Mouse (Mus musculus) fibroblast of lung, adult 2 months (primary cell): ENCODE data around the gene Klrb1a.
"Not testable (repeated sequence)": the region's sequence is repeated elsewhere in the genome, so short reads cannot be mapped to it uniquely, and the experiment has no call there.

Experiments used
- DNase-seq: peaks from one replicate; pipeline ENCODE4 v3.0.0-alpha.2; 2011; ENCODE audit warnings: low read depth

Gene Klrb1a

DNA sequence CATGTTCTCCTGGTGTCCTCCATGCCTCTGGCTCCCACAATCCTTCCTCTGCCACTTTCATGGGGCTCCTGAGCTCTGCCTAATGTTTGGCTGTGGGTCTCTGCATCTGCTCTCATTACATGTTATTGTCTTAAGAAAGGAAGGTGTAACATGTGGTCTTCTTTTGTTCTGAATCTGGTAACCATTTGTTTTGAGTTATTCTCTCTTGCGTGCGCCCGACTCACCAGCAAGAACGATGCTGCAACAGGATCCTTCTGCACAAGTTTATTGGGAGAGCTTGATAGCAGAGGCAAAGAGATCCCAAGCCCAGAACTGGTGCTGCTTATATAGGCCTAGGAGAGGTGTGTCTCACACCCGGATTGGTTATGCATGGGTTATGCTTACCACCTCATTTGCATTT, at the start of gene Klrb1a:
Gene Klrb1a (minus strand): TSS at position 101 of the 400 bp plus-strand sequence.
- DNase-seq, result not testable (repeated sequence)

DNA sequence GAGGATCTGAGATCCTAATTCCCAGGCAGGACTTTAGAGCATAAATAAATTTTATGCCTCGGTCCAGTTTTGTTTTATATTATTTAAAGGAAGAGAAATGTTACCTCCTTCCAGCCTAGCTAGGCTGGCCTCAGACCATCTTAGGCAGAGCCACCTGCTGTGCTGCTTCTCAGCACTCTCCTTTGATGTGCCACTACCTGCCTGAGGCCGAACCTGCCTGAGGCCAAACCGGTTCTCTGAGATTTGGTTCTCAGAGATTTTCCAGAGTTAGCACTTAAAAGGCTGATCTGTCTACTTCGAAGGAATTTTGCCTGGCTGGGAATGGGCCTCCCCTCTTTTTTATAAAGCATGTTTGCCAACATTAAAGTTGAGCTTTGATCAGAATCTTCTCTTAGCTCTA, 46.6 kb upstream of the Klrb1a start:
- no peak for DNase-seq

DNA sequence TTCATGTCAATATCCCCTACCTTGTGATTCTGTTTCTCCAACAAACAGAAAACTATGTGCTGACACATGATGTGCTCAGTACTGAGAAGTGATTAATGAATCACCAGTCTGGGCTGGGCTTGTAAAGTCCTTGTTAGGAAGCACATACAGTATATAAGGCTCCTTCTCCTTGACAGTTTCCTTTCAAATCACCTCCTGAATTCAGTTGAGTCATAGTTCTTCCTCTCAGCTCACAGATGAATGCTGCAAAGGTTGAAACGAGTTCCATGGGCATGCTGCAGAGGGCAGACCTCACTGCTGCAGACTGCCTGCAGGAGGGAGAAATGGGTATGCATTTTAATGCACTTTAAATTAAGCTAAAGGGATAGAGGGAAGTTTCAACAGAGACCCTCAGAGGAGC, 38.9 kb upstream of the Klrb1a start, which contains the start of gene Clec2h:
Gene Clec2h (plus strand): TSS at position 180 of the 400 bp plus-strand sequence.
- DNase-seq, result no peak

DNA sequence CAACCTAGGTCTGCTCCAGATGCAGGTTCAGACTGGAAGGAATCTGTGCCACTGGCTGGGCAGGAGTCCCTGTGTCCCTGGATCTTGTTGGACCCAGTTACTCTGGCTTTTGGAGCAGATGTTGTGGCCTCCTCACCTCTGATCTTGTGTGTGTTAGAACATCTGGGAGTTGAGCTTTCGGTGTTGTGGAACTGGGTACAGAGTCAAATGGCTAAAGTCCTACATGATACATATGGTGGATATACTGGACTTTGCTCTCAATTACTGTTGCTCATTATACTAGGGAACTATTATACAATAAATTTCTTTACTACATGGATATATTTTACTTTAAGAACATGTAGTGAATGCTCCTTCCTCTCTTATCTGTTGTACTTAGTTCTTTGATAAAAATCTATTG, 37.9 kb upstream of the Klrb1a start:
- no peak for DNase-seq

DNA sequence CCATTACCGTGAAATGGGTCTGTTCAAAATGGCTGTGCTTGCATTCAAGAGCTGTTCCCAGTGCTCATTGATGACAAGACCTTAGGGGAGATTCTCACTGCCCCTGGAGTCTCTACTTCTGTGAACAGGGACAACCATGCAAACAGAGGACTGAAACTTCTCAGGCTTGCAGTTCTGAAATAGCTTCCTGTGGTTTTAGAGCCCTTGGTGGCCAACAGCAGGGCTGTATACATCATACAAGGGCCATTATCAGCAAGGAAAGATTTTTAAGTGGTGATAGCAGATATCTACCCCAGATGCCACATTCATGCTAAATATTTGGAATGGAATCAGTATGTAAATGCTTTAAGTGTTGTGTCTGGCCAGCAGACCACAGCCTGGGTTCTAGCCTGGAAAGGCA, 29.6 kb upstream of the Klrb1a start:
- DNase-seq, result no peak

DNA sequence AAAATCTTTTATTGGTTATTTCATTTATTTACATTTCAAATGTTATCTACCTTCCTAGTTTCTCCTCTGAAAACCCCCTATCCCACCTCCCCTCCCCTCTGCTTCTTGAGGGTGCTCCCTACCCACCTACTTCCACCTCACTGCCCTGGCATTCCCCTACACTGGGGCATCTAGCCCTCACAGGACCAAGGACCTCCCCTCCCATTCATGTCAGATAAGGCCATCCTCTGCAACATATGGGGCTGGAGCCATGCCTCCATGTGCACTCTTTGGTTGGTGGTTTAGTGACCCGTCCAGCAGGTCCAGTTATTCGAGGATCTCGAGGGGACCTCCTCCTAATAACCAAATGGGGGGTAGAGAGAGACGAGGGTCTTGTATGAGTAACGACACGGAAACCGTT, 27.5 kb upstream of the Klrb1a start:
- not testable (repeated sequence) for DNase-seq

DNA sequence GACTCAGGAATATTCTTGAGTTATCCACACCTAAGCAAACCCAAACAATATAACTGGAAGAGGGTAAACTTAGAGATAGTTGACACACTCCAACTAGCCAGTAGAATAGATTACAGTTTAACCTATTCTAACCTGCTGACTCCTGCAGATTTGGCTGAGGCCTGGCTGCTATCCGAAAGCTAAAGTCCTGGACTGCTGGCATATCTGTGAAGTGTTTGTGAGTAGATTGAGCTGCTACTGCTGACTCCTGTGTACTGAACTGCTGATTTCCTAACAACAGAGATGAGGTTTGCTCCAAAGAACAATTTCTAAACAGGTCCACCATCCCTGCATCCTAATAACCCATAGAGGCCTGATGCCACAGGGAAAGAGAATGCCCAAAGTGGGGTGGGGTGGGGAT, 26.9 kb upstream of the Klrb1a start:
- no peak for DNase-seq

DNA sequence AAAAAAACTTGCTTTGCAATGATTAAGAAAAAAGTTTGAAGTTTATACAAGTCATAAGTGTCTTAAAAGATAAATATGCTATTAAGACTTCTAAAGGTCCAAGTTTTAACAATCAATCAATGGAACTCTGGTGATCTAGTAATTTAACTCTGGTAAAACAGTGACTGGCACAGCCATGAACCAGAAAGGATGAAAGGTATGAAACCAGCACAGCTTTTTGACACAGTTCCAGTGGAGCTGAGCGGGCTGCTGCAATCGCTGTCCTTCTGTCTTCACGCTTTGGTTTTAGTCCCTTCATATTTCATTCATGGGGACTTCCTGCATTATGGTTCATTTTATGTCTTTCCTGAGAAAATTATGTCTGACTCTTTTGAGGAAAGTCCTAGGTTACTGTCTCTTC, 26.3 kb upstream of the Klrb1a start:
- DNase-seq, result no peak

DNA sequence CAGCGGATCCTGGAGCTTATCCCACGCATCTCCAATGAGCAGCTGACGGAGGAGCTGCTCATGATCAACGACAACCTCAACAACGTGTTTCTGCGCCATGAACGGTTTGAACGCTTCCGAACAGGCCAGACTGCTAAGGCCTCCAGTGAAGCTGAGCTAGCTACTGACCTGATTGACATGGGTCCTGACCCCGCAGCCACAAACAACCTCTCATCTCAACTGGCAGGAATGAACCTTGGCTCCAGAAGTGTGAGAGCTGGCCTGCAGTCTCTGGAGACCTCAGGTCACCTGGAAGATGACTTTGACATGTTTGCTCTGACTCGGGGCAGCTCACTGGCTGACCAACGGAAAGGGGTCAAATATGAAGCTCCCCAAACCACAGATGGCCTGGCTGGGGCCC, 22.4 kb upstream of the Klrb1a start:
- DNase-seq, result not testable (repeated sequence)

DNA sequence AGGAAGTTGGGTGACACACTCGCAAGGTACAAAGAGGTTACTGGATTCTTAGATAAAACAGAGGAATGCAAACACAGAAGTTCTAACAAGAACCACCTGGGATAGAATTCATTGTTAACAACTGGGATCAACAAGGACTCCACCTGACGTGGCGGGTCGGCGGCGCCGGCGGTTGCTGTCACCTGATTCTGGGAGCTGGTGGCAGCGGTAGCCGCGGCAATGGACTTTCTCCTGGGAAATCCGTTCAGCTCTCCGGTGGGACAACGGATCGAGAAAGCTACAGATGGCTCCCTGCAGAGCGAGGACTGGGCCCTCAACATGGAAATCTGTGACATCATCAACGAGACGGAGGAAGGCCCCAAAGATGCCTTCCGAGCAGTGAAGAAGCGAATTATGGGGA, 21.4 kb upstream of the Klrb1a start:
- not testable (repeated sequence) for DNase-seq

DNA sequence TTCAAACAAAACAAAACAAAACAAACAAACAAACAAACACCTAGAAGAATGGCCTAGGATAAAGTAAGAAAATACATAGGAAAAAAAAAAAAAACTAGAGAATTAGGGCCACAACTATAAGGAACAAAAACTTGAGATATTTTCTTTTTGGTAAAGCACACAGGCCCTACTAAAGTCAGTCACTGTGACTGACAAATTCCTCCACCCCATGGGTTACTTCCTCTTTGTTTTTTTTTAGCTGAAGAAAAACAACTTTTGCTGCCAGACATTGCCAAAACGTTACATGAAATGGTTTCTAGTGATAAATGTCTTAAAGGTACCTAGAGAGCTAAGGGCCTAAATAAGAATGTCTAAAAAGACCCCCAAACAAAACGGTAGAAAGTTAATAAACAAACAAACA, 20.7 kb upstream of the Klrb1a start:
- no peak for DNase-seq

DNA sequence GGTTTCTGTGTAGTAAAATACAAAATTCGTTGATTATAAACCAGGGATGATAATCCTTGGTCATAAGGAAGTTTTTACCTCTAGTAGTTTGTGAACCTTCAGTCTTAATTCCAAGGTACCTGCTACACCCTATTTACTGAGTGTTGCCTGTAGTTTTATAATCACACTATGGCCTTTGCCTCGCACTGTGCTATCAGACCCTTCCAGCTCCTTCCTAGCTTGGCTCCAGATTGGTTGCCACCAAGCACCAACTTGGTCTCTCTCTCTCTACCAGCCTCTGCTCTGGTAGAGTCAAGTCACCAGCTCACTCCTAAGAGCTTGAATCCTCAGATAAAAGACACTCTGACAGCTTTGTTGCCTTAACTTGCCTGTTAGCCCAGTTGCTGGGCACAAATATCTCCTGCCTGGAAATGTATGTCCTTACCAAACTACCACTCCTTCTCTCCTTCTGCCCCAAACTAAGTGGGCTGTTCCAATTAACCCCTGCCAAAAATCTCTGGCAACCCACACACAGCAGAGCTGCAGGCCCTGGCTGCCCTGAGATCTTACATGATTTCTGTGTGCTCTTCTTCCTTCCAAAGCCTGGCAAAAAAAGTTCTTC, 17.9 kb upstream of the Klrb1a start:
- DNase-seq, result no peak

DNA sequence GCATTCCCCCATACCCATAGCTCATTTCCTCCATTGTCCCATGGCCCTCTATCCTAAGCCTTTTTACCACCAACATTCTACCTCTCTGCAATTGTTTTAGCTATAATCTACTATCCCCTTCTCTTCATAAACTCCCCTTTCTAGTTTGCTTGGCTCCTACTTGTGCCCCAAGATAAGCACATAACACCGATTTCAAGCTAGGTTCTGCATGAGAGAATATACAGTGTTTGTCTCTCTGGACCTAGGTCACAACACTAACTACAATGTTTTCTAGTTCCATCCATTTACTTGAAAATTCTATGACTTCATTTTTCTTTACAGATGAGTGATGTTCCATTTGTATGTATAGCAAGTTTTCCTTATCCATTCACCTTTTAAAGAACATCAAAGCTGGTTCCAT, 17.3 kb upstream of the Klrb1a start:
- no peak for DNase-seq

DNA sequence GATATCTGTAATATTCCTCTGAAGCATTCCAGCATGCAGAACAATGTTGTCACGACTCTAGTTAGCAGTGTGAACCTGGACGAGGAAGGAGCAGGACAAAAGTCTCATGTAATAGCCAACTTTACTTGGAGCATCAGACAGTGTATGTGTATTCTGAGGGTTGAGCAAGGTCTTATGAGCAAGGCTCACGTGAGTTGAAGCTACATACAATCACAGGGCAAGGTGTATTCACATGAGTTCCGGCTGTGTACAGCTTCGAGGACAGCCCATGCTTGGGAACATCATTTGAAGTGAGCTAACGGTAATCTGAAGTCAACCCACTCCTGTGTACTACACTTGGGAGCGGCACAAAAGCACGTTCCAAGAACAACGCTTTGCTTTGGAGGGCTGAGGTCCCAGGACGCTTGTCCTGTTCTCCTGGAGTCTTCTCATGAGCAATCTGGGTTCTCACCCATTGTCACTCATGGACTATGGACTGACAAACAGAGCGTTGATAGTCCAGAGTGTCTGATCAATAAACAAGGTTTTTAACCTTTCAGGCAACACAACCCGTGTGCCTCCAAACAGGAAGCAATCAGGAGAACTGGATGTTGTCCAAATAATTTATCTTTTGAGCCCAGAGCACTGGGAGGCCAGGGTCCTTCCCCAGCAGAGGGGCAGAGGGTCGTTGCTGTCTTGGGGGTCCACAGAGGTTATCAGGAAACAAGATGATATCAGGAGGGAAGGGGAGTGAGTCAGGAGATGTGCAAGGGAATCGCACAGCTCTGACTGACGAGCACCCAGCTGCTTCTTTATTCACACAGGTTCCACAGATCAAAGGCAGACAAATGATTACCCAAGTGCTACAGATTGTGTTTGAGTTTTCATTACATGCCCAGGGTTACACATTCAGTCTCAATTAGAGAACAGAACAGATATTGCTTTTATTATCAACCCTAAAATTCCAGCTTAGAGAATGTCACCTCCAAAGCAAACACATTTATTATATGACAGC, 7.9 kb upstream of the Klrb1a start:
- DNase-seq, result not testable (repeated sequence)

DNA sequence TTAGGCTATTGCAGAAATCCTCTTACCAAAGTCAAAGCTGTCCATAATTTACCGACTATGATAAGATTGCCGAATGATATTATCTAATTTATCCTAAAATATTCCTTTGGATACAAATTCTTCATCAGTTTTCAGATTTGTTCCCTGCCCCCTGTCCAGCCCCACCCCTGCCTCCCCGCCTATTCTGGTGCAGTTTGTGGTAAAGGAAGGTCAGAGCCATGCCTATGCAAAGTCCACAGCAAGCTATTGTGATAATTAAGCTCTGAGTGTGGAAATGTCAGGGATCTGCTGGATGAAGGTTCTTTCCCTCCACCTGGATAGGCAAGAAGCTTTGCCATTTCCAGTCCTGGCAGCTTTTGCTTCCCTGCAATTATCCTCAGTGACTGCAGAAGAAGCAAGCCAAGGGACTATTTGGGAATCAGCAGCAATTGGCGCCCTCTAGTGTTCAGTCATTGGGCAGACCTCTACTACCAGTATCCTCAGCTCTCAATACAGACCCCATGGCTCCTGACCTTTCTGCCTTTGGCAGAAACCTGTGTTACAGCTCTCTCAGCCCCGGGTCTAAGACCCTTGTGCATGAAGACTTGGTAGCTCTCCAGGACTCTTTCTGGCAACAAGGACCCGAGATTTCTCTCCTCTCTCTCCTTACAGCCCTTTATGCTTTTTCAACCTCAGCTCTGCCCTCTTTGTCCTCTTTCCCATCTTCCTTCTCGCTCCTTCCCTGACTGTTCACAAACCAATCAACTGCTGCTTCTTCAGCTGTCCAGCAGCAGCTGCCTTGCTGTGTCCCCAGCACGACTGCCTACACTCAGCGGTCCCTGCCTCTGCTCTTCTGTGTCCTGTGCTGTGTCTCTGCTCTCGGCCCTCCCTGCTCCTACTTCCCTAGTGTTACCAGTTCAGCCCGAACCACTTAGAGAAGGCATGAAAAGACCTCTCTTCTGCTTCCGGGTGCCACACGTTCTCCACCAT, 6.7 kb upstream of the Klrb1a start:
- peak; percentile 4 for DNase-seq

DNA sequence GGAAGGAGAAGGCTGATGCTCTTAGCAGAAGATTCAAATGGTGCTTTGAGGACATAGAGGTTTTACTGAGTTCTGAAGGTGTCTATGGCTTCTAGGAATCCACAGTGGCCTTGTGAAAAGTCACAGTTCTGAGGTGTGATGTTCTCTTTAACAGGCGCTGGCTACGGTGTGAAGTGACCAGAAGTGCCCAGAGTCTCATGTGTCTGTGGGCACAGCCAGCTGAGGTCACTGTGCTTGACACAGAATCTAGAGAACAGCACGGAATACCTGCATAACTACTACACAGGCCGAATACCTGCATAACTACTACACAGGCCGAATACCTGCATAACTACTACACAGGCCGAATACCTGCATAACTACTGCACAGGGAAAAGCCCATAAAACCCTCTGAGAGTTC, 1.9 kb upstream of the Klrb1a start:
- DNase-seq, result not testable (repeated sequence)

DNA sequence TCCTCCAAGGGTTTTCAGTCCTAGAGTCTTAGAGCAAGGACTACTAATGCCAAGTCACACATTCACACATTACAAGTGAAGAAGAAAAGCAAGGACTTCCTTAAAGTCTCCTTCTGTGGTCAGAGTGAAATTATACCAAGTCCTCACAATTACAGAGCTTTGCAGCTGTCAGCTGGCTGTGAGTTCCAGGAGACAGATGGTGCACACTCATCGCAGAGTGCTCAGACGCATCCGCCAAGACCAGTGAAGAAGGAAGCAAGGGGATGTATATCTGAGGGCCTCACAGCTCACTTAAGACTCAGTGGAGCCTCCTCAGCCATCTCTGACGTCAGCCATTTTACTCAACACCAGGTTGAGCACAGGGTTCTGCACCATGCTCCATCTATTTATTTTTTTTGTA, 1.1 kb upstream of the Klrb1a start:
- no peak for DNase-seq

DNA sequence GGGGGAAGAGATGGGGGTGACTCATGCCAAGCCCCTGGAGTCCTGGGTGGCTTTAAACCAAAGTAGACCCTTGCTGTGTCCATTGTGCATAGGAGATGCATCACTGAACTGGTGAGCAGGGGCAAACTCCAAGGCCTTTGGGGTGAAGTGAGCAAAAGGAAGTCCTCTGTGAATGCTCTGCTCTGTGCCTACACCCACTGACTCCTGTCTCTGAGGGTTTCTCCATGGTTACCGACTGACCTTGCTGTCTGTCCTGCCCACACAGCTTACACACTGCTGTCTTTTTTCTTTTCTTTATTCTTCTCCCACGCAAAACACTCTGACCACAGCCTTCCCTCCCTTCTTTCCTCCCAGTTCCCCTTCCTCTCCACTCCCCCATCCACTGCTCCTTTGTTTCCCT, 600 bp downstream of the Klrb1a start:
- no peak for DNase-seq

DNA sequence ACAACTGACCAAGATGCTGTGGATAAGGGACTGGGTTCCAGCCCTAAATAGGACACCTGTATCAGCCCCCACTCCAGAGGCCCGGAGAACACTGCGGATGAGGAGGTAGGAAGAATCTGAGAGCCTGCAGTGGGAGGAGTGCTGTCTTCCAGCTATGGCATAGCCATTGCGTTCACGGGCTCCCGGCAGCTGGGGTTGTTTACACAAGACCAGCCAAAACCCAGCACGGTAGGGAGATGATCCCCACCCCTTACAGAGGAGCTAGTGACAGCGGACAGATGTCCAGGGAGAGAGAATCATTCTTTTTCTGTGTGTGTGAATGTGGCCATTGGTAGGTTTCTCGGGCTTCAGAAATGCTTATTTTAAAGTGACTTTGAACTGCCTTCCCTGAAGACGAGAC, 17.0 kb downstream of the Klrb1a start:
- DNase-seq, result no peak

DNA sequence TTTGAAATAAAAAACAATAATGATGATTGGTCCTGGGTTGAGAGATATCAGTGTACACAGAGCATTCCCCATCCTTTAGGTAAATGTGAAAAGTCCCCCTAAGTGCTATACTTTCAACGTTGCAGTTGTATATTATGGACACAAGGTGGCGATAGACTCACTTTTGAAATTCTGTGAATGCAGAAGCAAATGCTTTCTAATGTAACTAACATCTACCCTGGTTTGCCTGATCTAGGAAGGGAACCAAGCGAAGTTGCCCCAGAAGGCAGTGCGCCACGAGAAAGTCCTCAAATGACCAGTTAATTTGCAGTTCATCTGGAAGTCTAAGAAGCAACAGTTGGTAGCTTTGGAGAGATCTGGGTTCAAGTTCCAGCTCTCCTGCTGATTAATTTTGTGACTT, 18.8 kb downstream of the Klrb1a start:
- no peak for DNase-seq

DNA sequence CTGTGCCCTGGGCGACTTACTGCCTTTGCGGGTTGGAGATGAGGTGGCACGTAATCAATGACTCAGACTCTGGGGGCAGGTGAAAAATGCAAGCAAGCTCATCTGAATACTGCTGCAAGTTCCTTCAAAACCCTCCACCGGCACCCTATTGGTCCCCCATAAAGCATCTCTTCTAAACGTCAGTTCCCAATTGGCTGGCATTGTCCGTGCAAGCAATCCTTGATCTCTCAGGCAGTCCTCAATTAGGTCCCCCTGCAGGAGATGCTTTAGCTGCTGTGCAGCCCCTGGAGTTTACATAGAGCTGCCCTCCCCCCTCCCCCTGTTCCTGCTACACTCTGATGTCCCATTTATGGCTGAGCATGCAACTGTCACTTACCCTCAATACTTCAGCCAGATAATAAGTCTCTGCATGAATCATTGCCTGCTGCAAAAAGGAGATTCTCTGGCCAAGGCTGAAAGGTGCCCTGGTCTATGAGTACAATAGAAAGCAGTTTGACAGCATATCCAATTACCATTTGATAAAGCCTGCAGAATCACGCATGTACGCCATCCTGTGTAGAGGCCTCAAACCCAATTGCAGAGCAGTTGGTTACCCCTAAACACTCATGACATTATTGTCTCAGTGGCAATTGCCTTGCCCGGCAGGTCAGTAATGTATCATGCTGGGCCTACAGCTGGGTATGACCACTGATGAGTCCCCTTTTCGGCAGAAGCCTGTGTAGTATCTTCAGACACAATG, 20.7 kb downstream of the Klrb1a start:
- DNase-seq, result no peak
